Mouse (Mus musculus) bone marrow, adult 2 months (tissue): ENCODE measurements around the gene Vps26a. TPM values are rescaled to one million over a fixed set of nuclear protein-coding genes. Genes with fewer than 3 reads are reported as not detected.

ENCODE experiments used
- H3K27ac ChIP-seq: fragments of 200-500 bp; 2 replicates; pipeline ENCODE4 v1.5.1; 2012; ENCODE audit warnings: low read depth, mild to moderate bottlenecking, control low read depth, inconsistent platforms, low read length; ENCODE audit not compliant: control insufficient read depth, poor library complexity, insufficient read depth
- H3K4me1 ChIP-seq: fragments of 200-500 bp; 2 replicates; pipeline ENCODE4 v1.6.1; 2011; ENCODE audit warnings: low read length; ENCODE audit not compliant: control insufficient read depth, insufficient read depth
- H3K4me3 ChIP-seq: fragments of 200-500 bp; replicated peaks from 2 replicates; pipeline ENCODE3; 2011; ENCODE audit warnings: mild to moderate bottlenecking, low read depth, low read length, control low read depth; ENCODE audit not compliant: control insufficient read depth
- CTCF ChIP-seq: fragments of 200-500 bp; IDR thresholded peaks from 2 replicates; pipeline ENCODE4 v1.5.1; 2011; ENCODE audit warnings: low read length, control low read depth; ENCODE audit not compliant: control insufficient read depth, insufficient read depth
- POLR2A ChIP-seq: fragments of 200-500 bp; IDR thresholded peaks from 2 replicates; pipeline ENCODE4 v1.6.1; 2011; ENCODE audit warnings: low read depth, mild to moderate bottlenecking, control low read depth, low read length, borderline replicate concordance; ENCODE audit not compliant: control insufficient read depth
- WGBS: fragments of 180-500 bp; shearing (Covaris S2); methylation state at CpG from one replicate; pipeline ENCODE4 v1.1.7; 2018; 5-methylcytosine and 5-hydroxymethylcytosine counted together
- polyA plus RNA-seq: library from polyadenylated mRNA; stranded (reverse); fragments of >200 nt; gene quantifications from 2 replicates; pipeline ENCODE4 v1.2.4, GENCODE M21; 2011; ENCODE audit warnings: low replicate concordance; ENCODE audit not compliant: missing spikeins, insufficient read depth, insufficient read length

Vps26a gene
- 13.6 and 26.5 TPM in 2 replicates for polyA plus RNA-seq

DNA sequence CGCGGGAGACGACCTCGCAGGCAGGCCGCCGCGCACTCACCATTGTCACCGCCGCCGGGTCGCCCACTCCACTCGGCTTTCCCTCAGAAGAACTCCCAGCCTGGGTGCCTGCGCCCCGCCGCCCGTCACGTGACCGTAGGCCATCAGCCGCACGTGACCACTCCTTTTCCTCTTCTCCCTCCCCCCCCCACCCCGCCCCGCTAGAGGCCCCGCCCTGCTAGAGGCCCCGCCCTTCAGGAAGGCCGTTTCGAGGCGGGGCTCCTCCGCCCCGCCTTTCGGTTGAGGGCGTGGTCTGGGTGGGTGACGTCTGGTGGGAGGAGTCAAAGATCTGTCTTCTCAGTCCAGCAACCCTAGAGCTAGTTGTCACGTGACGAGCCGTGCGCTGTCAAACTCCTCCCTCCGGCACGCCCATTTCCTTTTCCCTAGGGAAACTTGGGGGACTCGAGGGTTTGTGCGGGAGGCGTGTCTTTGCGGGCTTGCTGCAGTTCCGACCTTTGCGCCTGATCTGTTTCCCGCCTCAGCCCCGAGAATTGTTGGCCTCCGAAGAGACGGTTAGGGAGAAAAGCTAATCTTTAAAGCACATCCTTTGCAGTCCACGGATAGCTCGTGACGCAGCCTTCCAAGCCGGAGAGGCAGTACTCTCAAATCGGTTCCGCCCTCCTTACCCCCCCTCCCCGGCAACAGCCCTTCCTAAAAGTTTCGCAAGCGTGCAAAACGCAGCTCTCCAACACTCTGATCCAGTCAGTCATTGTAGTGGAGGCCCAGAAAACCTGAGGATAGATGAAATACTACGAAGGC is at the start of gene Vps26a:
TSS of gene Vps26a (minus strand) at position 188 of the 798 bp plus-strand sequence.
- Histone ChIP-seq H3K4me3 (peak within 1 kb of the TSS; percentile 93), H3K27ac (peak within 1 kb of the TSS; percentile 77), H3K4me1 (no peaks in the 10 kb centered on the region; the same call in 1 of the 2 replicates)
- under 1% methylated on average over 55 of the region's 59 CpGs for WGBS
- TF ChIP-seq POLR2A, result peak; percentile 60; the same call in 1 of the 2 replicates
- TF ChIP-seq CTCF, result no peak

DNA sequence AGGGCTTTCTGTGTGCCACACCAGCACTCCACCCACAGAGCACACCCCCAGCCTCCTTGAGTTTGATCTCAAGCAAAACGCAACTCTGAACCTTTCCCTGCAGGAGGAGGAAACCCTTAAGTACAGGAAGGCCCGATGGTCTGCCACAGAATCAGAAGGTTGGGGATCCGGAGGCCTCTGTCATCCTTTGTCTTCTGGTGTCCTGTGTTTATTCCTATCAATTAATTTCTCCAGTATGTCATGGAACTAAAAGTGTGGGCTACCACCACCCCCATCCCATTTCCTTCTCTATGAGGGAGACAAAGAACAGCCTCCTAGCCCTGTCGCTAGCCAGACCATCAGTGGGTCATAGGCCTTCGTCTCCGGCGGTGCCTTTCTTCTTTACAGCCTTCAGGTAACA is 47.9 kb upstream of the Vps26a start:
- no peak for TF ChIP-seq POLR2A
- TF ChIP-seq CTCF, result no peak

DNA sequence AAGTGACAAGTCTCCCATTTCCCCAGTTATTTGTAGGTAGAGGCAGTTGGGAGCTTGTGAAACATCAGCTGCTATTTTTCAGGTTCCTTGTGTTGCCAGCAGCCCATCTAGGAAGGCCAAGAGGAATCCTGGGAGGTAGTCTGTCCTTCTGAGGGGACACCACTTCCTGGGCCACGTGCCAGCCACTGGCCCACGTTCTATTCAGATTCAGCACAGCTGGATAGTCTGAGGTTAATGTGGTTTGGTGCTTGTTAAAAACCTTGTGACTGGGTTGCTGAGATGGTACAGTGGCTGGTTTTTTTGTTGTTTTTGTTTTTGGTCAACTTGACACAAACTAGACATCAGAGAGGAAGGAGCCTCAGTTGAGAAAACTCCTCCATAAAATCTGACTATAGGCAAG is 46.2 kb upstream of the Vps26a start:
- peaks cover 2% of the 10 kb centered on the region for H3K4me1 ChIP-seq
- TF ChIP-seq POLR2A, result no peak
- TF ChIP-seq CTCF, result no peak
- H3K27ac ChIP-seq, result no peak overlapping the region
- 3% methylated on average over 2 of the region's 2 CpGs for WGBS
- no peak overlapping the region for H3K4me3 ChIP-seq

More for the DNA sequence above, 47.9 kb upstream of the Vps26a start:
- Histone ChIP-seq H3K4me3 (no peak overlapping the region), H3K4me1 (peaks cover 2% of the 10 kb centered on the region), H3K27ac (no peak overlapping the region)
- WGBS, result 64% methylated on average over 7 of the region's 7 CpGs

DNA sequence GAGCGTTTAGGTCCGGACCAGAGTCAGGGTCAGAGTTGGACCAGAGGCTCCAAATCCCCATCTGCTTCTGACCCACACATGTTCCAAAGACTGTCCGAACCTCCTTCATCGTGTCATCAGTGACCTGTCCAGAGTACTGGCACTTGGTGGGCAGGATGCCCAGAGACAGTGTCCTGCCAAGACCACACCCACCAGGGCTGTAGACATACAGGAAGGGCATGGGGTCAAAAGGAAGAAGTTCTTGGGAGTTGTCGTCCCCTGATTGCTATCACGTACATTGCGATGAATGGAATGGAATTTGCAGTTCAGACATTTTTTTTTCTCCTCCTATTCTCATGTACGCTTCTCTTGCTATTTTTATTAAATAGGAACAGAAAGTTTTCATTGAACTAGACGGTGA is 43.6 kb upstream of the Vps26a start:
- 46% methylated on average over 9 of the region's 9 CpGs for WGBS

DNA sequence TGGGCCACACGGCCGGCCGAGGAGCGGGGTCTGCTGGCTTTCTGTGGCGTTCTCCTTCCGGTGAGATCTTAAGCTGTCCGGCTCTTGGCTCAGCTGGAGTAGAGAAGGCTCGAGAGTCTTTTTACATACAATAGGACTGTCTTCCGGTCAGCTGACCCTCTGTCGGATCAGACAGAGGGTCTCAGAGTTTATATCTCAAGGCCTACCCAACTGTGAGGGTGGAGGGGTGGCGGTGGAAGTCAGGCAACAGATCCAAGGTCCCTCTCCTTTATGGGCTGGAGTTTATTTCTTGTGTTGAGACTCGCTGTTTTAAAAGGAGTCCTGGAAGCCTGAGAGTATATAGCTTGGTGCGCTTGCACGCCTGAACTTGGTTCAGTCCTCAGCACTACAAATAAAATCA is 40.7 kb upstream of the Vps26a start, which contains the start of gene Srgn:
TSS of gene Srgn (minus strand) at position 101 of the 400 bp plus-strand sequence.
- Histone ChIP-seq H3K4me1 (peaks cover under 1% of the 10 kb centered on the region; the same call in 1 of the 2 replicates), H3K27ac (no peak within 1 kb of the TSS), H3K4me3 (no peak within 1 kb of the TSS)
- 90% methylated on average over 14 of the region's 14 CpGs for WGBS
- TF ChIP-seq CTCF, result no peak
- no peak for TF ChIP-seq POLR2A

More for the DNA sequence above, 43.6 kb upstream of the Vps26a start:
- TF ChIP-seq POLR2A, result no peak
- no peak for TF ChIP-seq CTCF
- H3K4me3 ChIP-seq, result no peak overlapping the region
- H3K27ac ChIP-seq, result no peak overlapping the region
- peaks cover 2% of the 10 kb centered on the region for H3K4me1 ChIP-seq

DNA sequence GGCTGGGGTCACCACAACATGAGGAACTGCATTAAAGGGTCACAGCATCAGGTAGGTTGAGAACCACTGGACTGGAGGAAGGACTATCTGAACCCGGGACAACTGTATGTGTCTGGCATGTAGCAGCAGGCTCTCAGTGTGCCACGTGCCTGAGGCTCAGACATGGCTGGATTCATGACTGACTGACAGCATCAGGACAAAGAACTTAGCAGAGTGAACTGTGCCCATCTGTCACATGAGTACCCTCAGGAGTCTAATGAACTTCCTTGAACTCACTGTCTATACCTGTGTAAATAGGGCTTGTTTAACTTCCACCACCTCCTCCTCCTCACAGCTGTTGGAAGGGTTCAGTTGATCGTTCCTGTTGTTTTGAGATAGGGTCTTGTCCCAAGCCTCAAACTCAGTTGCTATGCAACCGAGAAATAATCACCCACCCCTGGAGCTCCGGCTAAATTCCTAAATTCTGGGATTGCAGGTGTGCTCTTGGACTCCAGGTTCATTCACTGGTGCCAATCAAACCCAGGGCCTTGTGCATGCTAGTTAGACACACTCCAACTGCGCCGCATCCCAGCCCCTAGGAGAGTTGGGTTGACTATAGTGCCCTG is 35.8 kb upstream of the Vps26a start:
- peaks cover 6% of the 10 kb centered on the region for H3K4me1 ChIP-seq
- no peak overlapping the region for H3K27ac ChIP-seq

DNA sequence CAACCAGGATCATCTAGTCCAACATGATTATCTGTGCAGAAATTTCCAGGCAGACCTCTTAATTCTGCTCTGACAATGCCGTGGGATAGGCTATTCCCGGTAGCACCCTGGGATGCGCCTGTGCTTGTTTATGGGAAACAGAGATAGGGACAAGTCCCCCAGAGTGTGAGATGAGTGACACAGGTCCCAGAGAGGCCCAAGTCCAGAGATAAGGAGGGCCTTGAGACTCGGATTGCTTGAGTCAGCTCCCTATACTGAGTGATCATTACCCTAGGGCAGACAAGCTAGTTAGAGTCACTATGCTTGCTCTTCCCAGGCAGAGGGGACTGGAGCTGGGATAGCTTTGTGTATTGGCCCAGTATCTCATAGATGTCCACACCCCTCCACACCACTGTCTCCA is 35.2 kb upstream of the Vps26a start:
- H3K4me3 ChIP-seq, result no peak overlapping the region
- H3K27ac ChIP-seq, result no peak overlapping the region
- WGBS, result 57% methylated on average over 4 of the region's 4 CpGs
- H3K4me1 ChIP-seq, result peaks cover 8% of the 10 kb centered on the region
- no peak for TF ChIP-seq POLR2A
- TF ChIP-seq CTCF, result no peak

More for the DNA sequence above, 35.8 kb upstream of the Vps26a start:
- WGBS, result 73% methylated on average over 7 of the region's 7 CpGs
- no peak overlapping the region for H3K4me3 ChIP-seq
- TF ChIP-seq CTCF, result no peak
- no peak for TF ChIP-seq POLR2A

DNA sequence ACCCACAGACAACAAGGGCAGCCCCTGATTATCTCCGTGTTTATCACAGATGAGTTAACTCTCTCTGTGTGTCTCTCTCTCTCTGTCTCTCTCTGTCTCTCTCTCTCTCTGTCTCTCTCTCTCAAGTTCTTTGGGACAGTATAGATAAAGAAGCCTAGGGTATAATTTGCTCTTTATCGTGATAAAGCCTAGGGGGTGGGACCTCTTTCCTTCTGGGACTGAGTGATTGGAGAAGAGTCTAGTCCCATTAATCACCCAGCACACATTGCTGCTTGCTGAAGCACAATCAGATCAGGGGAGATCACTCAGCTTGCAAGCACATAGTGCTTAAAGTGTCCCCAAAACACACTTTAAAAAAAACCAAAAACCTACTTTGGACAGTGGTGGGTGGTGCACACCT is 34.3 kb upstream of the Vps26a start:
- Histone ChIP-seq H3K27ac (no peak overlapping the region), H3K4me1 (peaks cover 8% of the 10 kb centered on the region), H3K4me3 (no peak overlapping the region)
- no peak for TF ChIP-seq CTCF
- no peak for TF ChIP-seq POLR2A
- WGBS, result 46% methylated on average over 2 of the region's 2 CpGs
